Mouse (Mus musculus): ENCODE measurements around the gene St13. TPM values are rescaled to one million over a fixed set of nuclear protein-coding genes. Genes with fewer than 3 reads are reported as not detected.

St13 gene
- total RNA-seq, 2 experiments from 2014 or later, result 155 to 258 TPM

DNA sequence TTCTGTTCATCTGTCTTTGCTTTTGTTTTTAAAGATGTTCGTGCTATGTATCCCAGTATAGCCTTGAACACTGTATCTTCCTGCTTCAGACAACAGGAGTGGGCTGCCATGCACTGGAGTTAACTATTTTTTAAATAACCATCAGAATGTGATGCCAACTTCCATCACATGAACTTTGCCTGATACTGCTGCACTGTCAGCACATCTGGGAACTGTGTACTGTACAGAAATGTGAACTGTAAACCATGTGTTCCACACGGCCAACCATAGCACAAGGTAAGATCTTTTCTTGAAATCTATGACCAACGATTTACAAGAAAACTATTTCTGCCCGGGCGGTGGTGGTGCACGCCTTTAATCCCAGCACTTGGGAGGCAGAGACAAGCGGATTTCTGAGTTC is 72.4 kb downstream of the St13 start:
- no peak for ATAC-seq (replicated peaks; ENCODE audit: poor library complexity)

- no peak for ATAC-seq (replicated peaks; ENCODE audit: poor library complexity)
Observed at GRCm38 (mm10) chr15:81324979-81325378, 74.9 kb downstream of the St13 start.

DNA sequence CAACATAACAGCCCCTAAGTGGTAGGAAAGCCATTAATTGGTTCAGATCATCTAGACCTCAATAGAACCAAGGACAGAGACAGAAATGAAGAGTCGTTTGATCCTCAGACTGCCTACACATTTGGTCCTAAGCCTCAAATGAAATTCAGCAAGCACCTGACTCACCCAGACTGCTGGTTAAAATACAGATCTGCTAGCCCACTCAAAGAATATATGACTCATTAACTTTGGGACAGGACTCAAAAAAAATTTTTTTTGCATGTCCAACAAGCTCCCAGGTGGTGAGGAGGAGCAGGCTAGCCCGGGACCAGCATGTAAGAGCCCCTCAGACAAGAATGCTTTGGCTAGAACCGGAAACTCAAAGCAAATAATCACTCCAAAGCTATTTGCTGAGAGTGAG is 79.7 kb downstream of the St13 start:
- ATAC-seq (replicated peaks; ENCODE audit: poor library complexity), result no peak

GRCm38 (mm10) chr15:81319462-81319861 is 80.4 kb downstream of the St13 start:
- ATAC-seq (replicated peaks; ENCODE audit: poor library complexity), result no peak

GRCm38 (mm10) chr15:81313928-81314327 is 85.9 kb downstream of the St13 start:
- no peak for ATAC-seq (replicated peaks; ENCODE audit: poor library complexity)

Other genes starting within 250 kb of the St13 start
- gene Mrtfa, start 209.3 kb downstream of the St13 start, total RNA-seq (2015), result 24.5 and 27.3 TPM in 2 replicates
- gene Mrtfa, start 209.3 kb downstream of the St13 start, total RNA-seq (2017), result 11.1 and 17.6 TPM in 2 replicates
- gene Mchr1, start 164.6 kb downstream of the St13 start, total RNA-seq (2015), result not detected in 2 replicates
- gene Mchr1, start 164.6 kb downstream of the St13 start, total RNA-seq (2017), result not detected in 2 replicates
- 77.2 and 78.7 TPM in 2 replicates for gene Slc25a17, start 39.3 kb downstream of the St13 start, total RNA-seq (2015)
- 89.4 and 90.6 TPM in 2 replicates for gene Slc25a17, start 39.3 kb downstream of the St13 start, total RNA-seq (2017)
- gene Xpnpep3, start 61 bp upstream of the St13 start, total RNA-seq (2015), result 7.2 and 8.5 TPM in 2 replicates
- gene Xpnpep3, start 61 bp upstream of the St13 start, total RNA-seq (2017), result 17.5 and 27.8 TPM in 2 replicates
- not detected in 2 replicates for gene Dnajb7, start 8.2 kb upstream of the St13 start, total RNA-seq (2015)
- gene Dnajb7, start 8.2 kb upstream of the St13 start, total RNA-seq (2017), result 0.17 TPM in 1 of 2 replicates, not detected in the other
- gene Rbx1, start 66.2 kb upstream of the St13 start, total RNA-seq (2015), result 166 and 175 TPM in 2 replicates
- gene Rbx1, start 66.2 kb upstream of the St13 start, total RNA-seq (2017), result 189 and 199 TPM in 2 replicates
- 112 and 132 TPM in 2 replicates for gene Ep300, start 185.3 kb upstream of the St13 start, total RNA-seq (2015)
- 22.4 and 23.7 TPM in 2 replicates for gene Ep300, start 185.3 kb upstream of the St13 start, total RNA-seq (2017)